Mouse (Mus musculus) lung, postnatal 0 days (tissue): ENCODE data around the gene Ankrd44.

Experiments used
- CTCF ChIP-seq: IDR thresholded peaks from 2 replicates; pipeline ENCODE4 v1.5.1; 2016; ENCODE audit warnings: antibody characterized with exemption, mild to moderate bottlenecking
- EP300 ChIP-seq: IDR thresholded peaks from 2 replicates; pipeline ENCODE4 v1.6.1; 2016; ENCODE audit warnings: antibody characterized with exemption, mild to moderate bottlenecking, control low read depth

GRCm38 (mm10) chr1:54935466-54935865 lies 9.3 kb upstream of the Ankrd44 start:
- TF ChIP-seq CTCF (no peak), EP300 (no peak)
